Mouse (Mus musculus) lung, adult 2 months (tissue): ENCODE results near the gene H13.

Experiments
- CTCF ChIP-seq: fragments of 200-500 bp; IDR thresholded peaks from 2 replicates; pipeline ENCODE4 v1.5.1; 2011; ENCODE audit warnings: mild to moderate bottlenecking, low read length, control low read depth; ENCODE audit not compliant: insufficient read depth
- POLR2A ChIP-seq: fragments of 200-500 bp; IDR thresholded peaks from 2 replicates; pipeline ENCODE4 v1.6.1; 2011; ENCODE audit warnings: low read depth, mild to moderate bottlenecking, control low read depth, low read length, borderline replicate concordance; ENCODE audit errors: extremely low read depth

GRCm38 (mm10) chr2:152683086-152683485 lies 13.8 kb downstream of the H13 start:
- TF ChIP-seq CTCF, result no peak
- no peak for TF ChIP-seq POLR2A
